In the genomic region with DNA sequence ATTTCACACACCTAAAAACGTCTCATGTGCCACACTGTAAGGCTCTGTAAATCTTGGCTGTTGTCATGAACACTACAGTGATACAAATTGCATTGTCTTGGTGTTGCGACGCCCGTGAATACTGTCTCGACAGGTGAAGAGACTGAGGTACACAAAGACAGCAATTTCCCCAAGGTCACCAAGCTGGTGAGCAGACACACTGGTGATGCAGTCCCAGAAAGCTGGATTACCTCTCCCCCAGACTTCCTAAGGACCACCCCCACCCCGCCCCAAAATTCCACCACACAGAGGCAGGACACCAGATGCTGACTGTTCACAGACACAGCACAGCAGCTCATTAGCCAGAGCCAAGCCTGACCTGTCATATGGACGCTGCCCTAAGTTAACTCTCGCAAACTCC, we compare ENCODE assay signal across 24 mouse cellular contexts. TPM values are rescaled to one million over a fixed set of nuclear protein-coding genes. Genes with fewer than 3 reads are reported as not detected.
DNase-seq lines count a peak whose midpoint lies in the region; ATAC-seq lines count a peak whose summit lies in the region.
"Had no signal": no experiment of that assay in that cellular context is flagged by ENCODE, and none has a peak within 500 bp of the region (broad histone marks: within the 10 kb centered on the region; RNA-seq: fewer than 3 reads in every experiment).

No protein-coding gene starts in this region.

- peak overlapping the region; percentile 47; the same call in 1 of the 2 replicates for H3K27ac ChIP-seq in heart, embryonic 10.5 days
- H3K27ac ChIP-seq in heart, embryonic 15.5 days = no peak overlapping the region
- H3K27ac ChIP-seq: forebrain, embryonic 13.5 days; kidney, postnatal 0 days; liver, embryonic 12.5 days; midbrain, embryonic 12.5 days had no signal

- peaks cover 3% of the 10 kb centered on the region for H3K27me3 ChIP-seq in heart, embryonic 10.5 days (ENCODE audit: insufficient read depth, poor library complexity, severe bottlenecking)
- no peaks in the 10 kb centered on the region for H3K27me3 ChIP-seq in heart, embryonic 15.5 days
- H3K27me3 ChIP-seq: liver, embryonic 12.5 days had no signal

- H3K4me3 ChIP-seq in heart, embryonic 10.5 days = no peak overlapping the region
- no peak overlapping the region for H3K4me3 ChIP-seq in heart, embryonic 15.5 days
- H3K4me3 ChIP-seq: forebrain, embryonic 13.5 days; liver, embryonic 12.5 days; midbrain, embryonic 12.5 days; myocyte had no signal

- H3K4me2 ChIP-seq in heart, embryonic 15.5 days = 0 out of 2 replicates have a peak overlapping the region, but pooled peaks have one; percentile 2
- H3K4me2 ChIP-seq: forebrain, embryonic 13.5 days; liver, embryonic 12.5 days; midbrain, embryonic 12.5 days had no signal

- peaks cover 1% of the 10 kb centered on the region; the same call in 1 of the 2 replicates for H3K36me3 ChIP-seq in heart, embryonic 10.5 days
- no peaks in the 10 kb centered on the region for H3K36me3 ChIP-seq in heart, embryonic 15.5 days
- H3K36me3 ChIP-seq: midbrain, embryonic 12.5 days had no signal

- DNase-seq in heart, embryonic 10.5 days (ENCODE audit: low spot score) = no peak
- DNase-seq in heart, postnatal 4 days = no peak
- DNase-seq in heart, adult 18-20 months = no peak
- peak; percentile 25 for DNase-seq in lung, postnatal 10 days
- no peak for DNase-seq in lung, postnatal 36 days
- DNase-seq in left cerebral cortex, adult 11 months (ENCODE audit: low spot score) = no peak
- DNase-seq: adrenal gland, postnatal 25 days; cerebellum, adult 11-12 months; cerebellum, postnatal 10 days; gastrocnemius, postnatal 10 days; kidney, adult 8-10 months; kidney, postnatal 4 days; left cerebral cortex, postnatal 4 days; liver, postnatal 0 days; lung, postnatal 14 days; thymus, adult 2 months; thymus, postnatal 36 days had no signal

- 59% methylated on average over 8 of the region's 8 CpGs for WGBS in heart, embryonic 10.5 days
- WGBS in heart, embryonic 15.5 days = 54% methylated on average over 8 of the region's 8 CpGs

- H3K9ac ChIP-seq in heart, embryonic 15.5 days = no peak overlapping the region
- H3K9ac ChIP-seq: forebrain, embryonic 13.5 days; liver, embryonic 12.5 days; liver, postnatal 0 days; midbrain, embryonic 12.5 days had no signal

- peaks cover 49% of the 10 kb centered on the region for H3K4me1 ChIP-seq in heart, embryonic 10.5 days
- H3K4me1 ChIP-seq in heart, embryonic 15.5 days (replicated peaks) = peaks cover 45% of the 10 kb centered on the region

- ATAC-seq in heart, embryonic 15.5 days (replicated peaks; ENCODE audit: insufficient number of reproducible peaks, insufficient read depth, low FRiP score, low read depth) = no peak
- ATAC-seq: forebrain, embryonic 13.5 days; intestine, embryonic 16.5 days; liver, embryonic 12.5 days; liver, postnatal 0 days had no signal

- H3K9me3 ChIP-seq in heart, embryonic 10.5 days = no peaks in the 10 kb centered on the region
- H3K9me3 ChIP-seq in heart, embryonic 15.5 days (replicated peaks) = no peaks in the 10 kb centered on the region
- H3K9me3 ChIP-seq: liver, embryonic 12.5 days; midbrain, embryonic 12.5 days had no signal

RNA-seq across cellular contexts. Expression of gene Tex2, which starts 3.5 kb away (rescaled TPM):
- polyA plus RNA-seq in heart, embryonic 10.5 days (2016; fragmentation: Nextera tagmentation; extraction: Ambion mirVana) = 12.5 and 17.9 TPM in 2 replicates
- 10 to 100 TPM; 37.6 to 45.2 TPM for total RNA-seq in heart, postnatal 4 days (2021)
- 12.0 and 12.7 TPM in 2 replicates for polyA plus RNA-seq in heart, embryonic 15.5 days (2015; fragmentation: Nextera tagmentation; extraction: Ambion mirVana)
- 10 to 100 TPM; 41.5 to 42.0 TPM for total RNA-seq in heart, adult 18-20 months (2021)
